Mouse (Mus musculus) adipocyte (in vitro differentiated cells): ENCODE measurements around the gene Gm37240.

ENCODE experiments used
- DNase-seq: peaks from one replicate; pipeline ENCODE4 v3.0.0-alpha.2; 2016; ENCODE audit warnings: low spot score

The Gm37240 gene

GRCm38 (mm10) chr3:85339926-85340325, 547.4 kb downstream of the Gm37240 start:
- DNase-seq, result no peak

GRCm38 (mm10) chr3:85339269-85339820, 548.0 kb downstream of the Gm37240 start:
- no peak for DNase-seq

GRCm38 (mm10) chr3:85338755-85339095, 548.6 kb downstream of the Gm37240 start:
- DNase-seq, result no peak

- DNase-seq, result no peak
These were observed 549.2 kb downstream of the Gm37240 start for GRCm38 (mm10) chr3:85337881-85338754.

- DNase-seq, result no peak
These were observed 551.8 kb downstream of the Gm37240 start for GRCm38 (mm10) chr3:85335517-85335916.

GRCm38 (mm10) chr3:85332276-85332675, 555.0 kb downstream of the Gm37240 start:
- DNase-seq, result no peak

GRCm38 (mm10) chr3:85318256-85318655, 569.1 kb downstream of the Gm37240 start:
- no peak for DNase-seq

- DNase-seq, result no peak
These were observed 570.0 kb downstream of the Gm37240 start for GRCm38 (mm10) chr3:85317306-85317705.

- no peak for DNase-seq
These were observed 572.4 kb downstream of the Gm37240 start for GRCm38 (mm10) chr3:85314961-85315360.

GRCm38 (mm10) chr3:85313646-85314255, 573.6 kb downstream of the Gm37240 start:
- DNase-seq, result no peak

GRCm38 (mm10) chr3:85311176-85311575, 576.1 kb downstream of the Gm37240 start:
- DNase-seq, result no peak

- no peak for DNase-seq
These were observed 576.8 kb downstream of the Gm37240 start for GRCm38 (mm10) chr3:85310401-85310989.

- DNase-seq, result no peak
These were observed 578.1 kb downstream of the Gm37240 start for GRCm38 (mm10) chr3:85309168-85309567.

- DNase-seq, result no peak
These were observed 578.6 kb downstream of the Gm37240 start for GRCm38 (mm10) chr3:85308706-85309105.

- DNase-seq, result no peak
These were observed 585.5 kb downstream of the Gm37240 start for GRCm38 (mm10) chr3:85301851-85302250.

GRCm38 (mm10) chr3:85301336-85301735, 586.0 kb downstream of the Gm37240 start:
- DNase-seq, result peak; percentile 16

- no peak for DNase-seq
These were observed 587.4 kb downstream of the Gm37240 start for GRCm38 (mm10) chr3:85299649-85300550.

GRCm38 (mm10) chr3:85295229-85295628, 592.1 kb downstream of the Gm37240 start:
- DNase-seq, result no peak

- DNase-seq, result no peak
These were observed 599.7 kb downstream of the Gm37240 start for GRCm38 (mm10) chr3:85287627-85288026.

- DNase-seq, result no peak
These were observed 602.8 kb downstream of the Gm37240 start for GRCm38 (mm10) chr3:85284483-85284882.

- DNase-seq, result no peak
These were observed 604.5 kb downstream of the Gm37240 start for GRCm38 (mm10) chr3:85282816-85283215.

GRCm38 (mm10) chr3:85275075-85275474, 612.2 kb downstream of the Gm37240 start:
- DNase-seq, result no peak
